Mouse (Mus musculus) right cerebral cortex, postnatal 14 days (tissue): ENCODE results near the gene Acvr1b.

Experiments used
- DNase-seq: peaks from one replicate; pipeline ENCODE4 v3.0.0; 2022

Acvr1b gene

DNA sequence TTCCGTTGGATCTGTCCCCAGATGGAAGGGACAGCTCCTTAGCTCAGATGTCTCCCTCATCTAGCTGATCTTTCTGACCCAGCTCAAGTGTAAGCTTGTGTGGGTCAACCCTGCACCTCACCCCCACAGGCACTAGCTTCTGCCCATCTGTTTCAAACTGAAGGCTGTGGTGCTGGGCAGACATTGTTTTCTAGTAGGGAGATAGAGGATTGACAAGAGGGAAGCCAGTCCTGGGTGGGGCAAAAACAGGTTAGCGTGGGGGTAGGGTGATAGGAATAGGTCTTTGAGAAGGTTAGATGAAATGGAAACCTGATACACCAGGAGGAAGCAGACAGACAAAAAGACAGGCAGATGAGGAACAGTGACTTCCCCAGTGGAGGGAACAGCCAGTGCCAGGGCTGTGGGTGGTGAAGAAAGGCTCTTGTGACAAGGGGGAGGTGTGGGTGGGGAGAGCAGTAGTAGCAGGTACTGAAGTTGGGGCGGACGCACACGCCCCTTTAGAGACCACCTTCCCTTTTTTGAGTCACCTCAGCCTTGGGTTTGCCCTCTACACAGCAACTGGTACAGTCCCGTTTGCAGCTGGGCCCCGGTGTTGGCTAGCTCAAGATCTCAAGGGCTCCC is 82.1 kb downstream of the Acvr1b start:
- DNase-seq, result no peak

DNA sequence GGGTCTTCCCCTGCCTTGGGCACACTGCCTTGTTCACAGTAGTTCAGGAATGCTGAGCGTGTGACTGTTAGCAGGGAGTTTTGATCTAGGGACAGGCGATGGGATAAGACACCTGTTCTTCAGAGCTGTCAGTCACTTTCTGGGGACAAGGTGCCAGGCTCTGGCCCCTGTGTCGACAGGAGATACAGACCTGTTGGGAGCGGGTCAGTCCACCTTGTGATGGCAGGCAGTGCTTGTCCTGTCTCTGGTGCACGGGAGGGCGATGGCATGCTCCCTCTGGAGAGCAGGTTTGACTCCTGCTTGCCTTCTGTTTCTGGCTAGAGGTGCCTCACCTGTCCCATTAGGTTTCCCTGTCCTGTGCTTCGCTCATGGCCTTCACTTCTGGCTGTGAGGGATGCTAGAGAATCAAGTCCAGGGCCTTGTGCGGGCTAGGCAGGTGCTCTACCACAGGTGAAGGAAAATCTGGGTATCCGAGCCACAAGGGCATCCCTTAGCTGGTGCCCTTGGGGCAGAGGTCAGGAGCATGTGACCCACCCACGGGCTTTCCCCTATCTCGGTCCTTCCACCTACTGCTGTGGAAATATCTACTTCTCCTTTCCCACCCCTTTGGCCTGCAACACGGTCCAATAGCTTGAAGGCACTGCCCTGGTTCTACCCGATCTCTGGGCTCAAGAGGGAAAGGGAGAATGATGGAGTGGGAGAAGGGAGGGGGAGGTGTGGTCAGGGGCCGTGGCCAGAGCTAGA is 82.8 kb downstream of the Acvr1b start:
- no peak for DNase-seq

DNA sequence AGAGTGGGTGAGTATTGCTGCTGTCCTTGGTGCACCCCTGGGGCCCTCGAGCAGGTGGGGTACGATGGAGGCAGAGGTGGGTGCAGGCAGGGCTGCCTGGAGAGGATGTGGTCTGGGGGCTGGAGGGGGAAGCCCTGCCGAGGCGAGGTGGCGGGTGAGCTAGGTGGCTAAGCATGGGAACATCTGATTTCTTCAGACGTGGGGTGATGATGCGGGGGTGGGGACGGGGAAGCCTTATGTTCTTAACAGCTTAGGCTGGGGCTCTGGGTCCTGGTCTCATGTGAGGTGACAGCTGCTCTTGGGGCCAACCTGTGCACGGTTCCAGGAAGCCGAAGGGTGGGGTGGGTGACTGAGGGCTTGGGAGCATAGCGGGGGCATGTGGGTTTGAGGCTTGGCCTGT is 84.6 kb downstream of the Acvr1b start:
- DNase-seq, result no peak

GRCm38 (mm10) chr15:101259922-101260321 is 86.1 kb downstream of the Acvr1b start:
- DNase-seq, result no peak

DNA sequence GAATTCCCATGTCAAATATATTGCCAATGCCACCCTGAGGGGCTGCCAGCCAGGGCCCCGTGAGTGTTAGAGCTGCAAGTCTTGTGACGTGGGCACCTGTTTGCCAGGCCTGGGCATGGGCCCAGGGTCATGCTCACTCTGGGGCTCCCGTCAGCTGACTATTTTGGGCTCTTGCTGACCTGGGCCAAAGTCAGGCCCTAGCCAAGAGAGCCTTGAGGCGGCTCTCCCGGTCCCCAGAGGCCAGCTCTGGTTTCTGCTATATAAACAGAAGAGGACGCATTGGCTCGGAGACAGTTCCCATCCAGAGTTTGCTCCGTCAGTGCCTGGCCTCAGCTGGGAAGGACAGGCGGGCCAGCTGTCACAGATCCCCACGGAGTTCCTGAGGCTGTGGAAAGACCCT is 86.5 kb downstream of the Acvr1b start:
- no peak for DNase-seq

DNA sequence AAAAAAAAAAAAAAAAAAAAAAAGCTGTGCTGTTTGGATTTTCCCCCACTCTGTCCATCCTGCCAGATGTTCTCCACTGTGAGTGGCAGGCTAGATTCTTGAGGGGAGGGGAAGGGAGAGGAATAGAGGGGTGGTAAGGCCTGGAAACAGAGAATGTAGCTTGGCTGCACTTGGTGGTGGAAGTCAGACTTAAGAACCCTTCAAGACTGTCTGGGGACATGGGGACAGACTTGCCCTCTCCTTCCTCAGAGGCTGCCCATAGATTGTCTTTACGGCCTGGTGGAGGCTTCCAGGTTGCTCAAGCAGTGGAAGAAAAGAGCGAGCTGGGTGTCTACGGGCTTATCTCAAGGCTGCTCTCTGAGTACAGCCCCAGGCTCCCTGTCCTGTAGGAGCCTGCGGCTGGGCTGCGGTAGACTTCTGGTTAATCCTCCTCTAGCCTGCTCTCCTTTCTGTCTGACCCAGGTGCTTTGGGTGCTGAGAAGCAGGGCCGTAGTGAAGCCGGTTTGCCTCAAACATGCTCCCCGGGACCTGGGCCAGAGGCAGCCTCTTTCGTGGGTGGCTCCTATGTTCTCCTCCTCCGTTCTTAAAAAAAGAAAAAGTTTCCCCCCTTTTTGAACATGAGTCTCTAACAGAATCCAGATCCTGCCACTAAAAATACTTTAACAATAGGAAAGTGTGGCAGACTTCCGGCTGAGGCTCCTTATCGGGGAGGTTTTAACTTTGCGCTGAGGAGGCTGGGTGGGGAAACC is 87.2 kb downstream of the Acvr1b start:
- no peak for DNase-seq

DNA sequence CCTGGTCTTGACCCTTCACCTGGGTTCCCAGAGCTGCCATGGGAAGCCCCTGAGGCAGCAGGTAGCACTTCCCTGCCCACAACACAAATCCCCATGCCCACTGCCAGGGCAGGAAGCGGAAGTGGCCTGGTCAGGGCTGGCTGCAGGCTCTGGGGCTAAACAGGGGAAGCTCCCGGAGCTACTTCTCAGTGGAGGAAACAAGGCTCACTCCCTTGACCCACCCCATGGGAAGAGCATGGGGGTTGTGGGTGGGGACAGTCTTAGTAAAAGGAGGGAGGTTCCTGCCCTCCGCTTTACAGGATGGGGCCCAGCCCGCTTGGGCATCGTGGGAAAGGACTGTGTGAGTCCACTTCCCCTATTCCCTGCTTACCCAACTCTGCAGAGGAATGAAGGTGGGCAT is 88.6 kb downstream of the Acvr1b start:
- DNase-seq, result no peak
